In the genomic region with DNA sequence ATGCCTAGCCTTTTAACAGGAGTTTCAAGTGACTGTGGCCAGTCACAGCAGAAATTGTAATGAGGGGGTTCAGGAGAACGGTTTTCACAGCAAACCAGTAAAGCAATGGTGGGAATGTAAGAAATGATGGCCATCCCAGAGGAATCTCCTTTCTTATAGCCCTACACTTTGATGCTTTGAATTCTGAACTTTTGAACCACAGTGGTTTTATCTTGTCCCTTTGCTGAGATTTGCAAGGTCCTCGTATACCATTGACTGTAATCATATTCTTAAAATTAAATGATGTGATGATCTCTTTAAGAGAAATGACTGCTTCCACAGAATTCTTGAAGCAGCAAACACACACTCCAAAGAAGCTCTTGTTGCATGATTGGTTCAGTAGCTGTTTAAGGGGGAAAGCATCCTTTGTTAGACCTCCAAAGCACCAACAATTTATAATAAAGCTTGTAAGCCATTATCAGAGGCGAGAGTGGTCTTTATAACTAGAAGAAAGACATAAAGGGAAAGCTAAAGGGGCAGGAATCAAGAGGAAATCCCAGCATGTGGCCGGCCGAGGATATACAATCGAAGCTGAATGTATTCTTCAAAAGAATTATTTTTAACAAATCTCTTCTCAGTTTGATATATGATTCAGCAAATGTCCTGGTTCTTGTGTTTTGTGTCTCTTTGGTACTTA, we compare ENCODE assay signal across 19 mouse cellular contexts. TPM values are rescaled to one million over a fixed set of nuclear protein-coding genes. Genes with fewer than 3 reads are reported as not detected.
A peak's percentile ranks its signal among the peaks of the same experiment; 100 is the strongest.
DNase-seq lines count a peak whose midpoint lies in the region; ATAC-seq and TF ChIP-seq lines count a peak whose summit lies in the region.
"Had no signal": no experiment of that assay in that cellular context is flagged by ENCODE, and none has a peak within 500 bp of the region (broad histone marks: within the 10 kb centered on the region; RNA-seq: fewer than 3 reads in every experiment).

No protein-coding gene starts in this region.

- H3K27ac ChIP-seq in forebrain, embryonic 10.5 days, result peak overlapping the region; percentile 36
- no peak overlapping the region for H3K27ac ChIP-seq in forebrain, embryonic 12.5 days
- no peak overlapping the region for H3K27ac ChIP-seq in midbrain, embryonic 14.5 days (replicated peaks; ENCODE audit: low read depth, low read length)
- H3K27ac ChIP-seq in midbrain, embryonic 13.5 days, result no peak overlapping the region
- peak overlapping the region; percentile 93 for H3K27ac ChIP-seq in embryonic fibroblast, embryonic 13.5 days (ENCODE audit: insufficient read depth, low read length)
- no peak overlapping the region for H3K27ac ChIP-seq in forebrain, postnatal 0 days (ENCODE audit: low read depth, low read length)
- H3K27ac ChIP-seq: embryonic facial prominence, embryonic 12.5 days; heart, adult 2 months; heart, embryonic 15.5 days; hindbrain, embryonic 14.5 days; intestine, embryonic 15.5 days had no signal

- no peak overlapping the region for H3K4me2 ChIP-seq in forebrain, embryonic 12.5 days
- H3K4me2 ChIP-seq in midbrain, embryonic 14.5 days (ENCODE audit: low read length), result no peak overlapping the region
- H3K4me2 ChIP-seq in midbrain, embryonic 13.5 days (replicated peaks), result no peak overlapping the region
- no peak overlapping the region for H3K4me2 ChIP-seq in forebrain, postnatal 0 days (ENCODE audit: low read depth)
- H3K4me2 ChIP-seq: embryonic facial prominence, embryonic 12.5 days; heart, embryonic 11.5 days; heart, embryonic 15.5 days; hindbrain, embryonic 14.5 days; intestine, embryonic 15.5 days had no signal

- 35% methylated on average over 6 of the region's 6 CpGs for WGBS in forebrain, embryonic 10.5 days
- WGBS in forebrain, embryonic 12.5 days, result 11% methylated on average over 6 of the region's 6 CpGs
- WGBS in midbrain, embryonic 14.5 days, result 27% methylated on average over 6 of the region's 6 CpGs
- WGBS in midbrain, embryonic 13.5 days, result 20% methylated on average over 6 of the region's 6 CpGs
- 14% methylated on average over 6 of the region's 6 CpGs for WGBS in forebrain, postnatal 0 days

- peaks cover 6% of the 10 kb centered on the region; the same call in 1 of the 2 replicates for H3K27me3 ChIP-seq in forebrain, embryonic 10.5 days (ENCODE audit: poor library complexity, severe bottlenecking)
- 0 out of 2 replicates have a peak, but pooled peaks cover 3% of the 10 kb centered on the region for H3K27me3 ChIP-seq in forebrain, embryonic 12.5 days
- no peaks in the 10 kb centered on the region for H3K27me3 ChIP-seq in midbrain, embryonic 14.5 days (ENCODE audit: control insufficient read depth, insufficient read depth, low read length)
- H3K27me3 ChIP-seq in midbrain, embryonic 13.5 days, result no peaks in the 10 kb centered on the region
- no peaks in the 10 kb centered on the region for H3K27me3 ChIP-seq in forebrain, postnatal 0 days (ENCODE audit: insufficient read depth, low read length)
- H3K27me3 ChIP-seq: embryonic facial prominence, embryonic 12.5 days; heart, embryonic 15.5 days; intestine, embryonic 15.5 days had no signal

- ATAC-seq in forebrain, embryonic 12.5 days (ENCODE audit: low FRiP score), result no peak
- no peak for ATAC-seq in midbrain, embryonic 14.5 days (ENCODE audit: low FRiP score, low TSS enrichment)
- ATAC-seq in midbrain, embryonic 13.5 days, result no peak
- no peak for ATAC-seq in forebrain, postnatal 0 days
- ATAC-seq: intestine, embryonic 15.5 days had no signal

- DNase-seq in forebrain, embryonic 10.5 days (ENCODE audit: extremely low spot score, low spot score), result no peak
- DNase-seq in midbrain, embryonic 14.5 days, result peak; percentile 39
- peak; percentile 22 for DNase-seq in forebrain, postnatal 0 days
- no peak for DNase-seq in yolk sac, embryonic 10.5 days (ENCODE audit: low spot score)
- DNase-seq: adrenal gland, postnatal 10 days; cerebellum, adult 2 months; embryo, embryonic 11 days; gastrocnemius, postnatal 14 days; heart, adult 2 months had no signal

- H3K36me3 ChIP-seq in forebrain, embryonic 10.5 days (replicated peaks), result no peaks in the 10 kb centered on the region
- H3K36me3 ChIP-seq in forebrain, embryonic 12.5 days (replicated peaks), result no peaks in the 10 kb centered on the region
- no peaks in the 10 kb centered on the region for H3K36me3 ChIP-seq in midbrain, embryonic 14.5 days (ENCODE audit: control insufficient read depth, insufficient read depth, low read length)
- no peaks in the 10 kb centered on the region for H3K36me3 ChIP-seq in midbrain, embryonic 13.5 days
- H3K36me3 ChIP-seq in forebrain, postnatal 0 days (ENCODE audit: insufficient read depth), result no peaks in the 10 kb centered on the region
- H3K36me3 ChIP-seq: embryonic facial prominence, embryonic 12.5 days; heart, embryonic 15.5 days; intestine, embryonic 15.5 days had no signal

- peaks cover 34% of the 10 kb centered on the region for H3K4me1 ChIP-seq in forebrain, embryonic 10.5 days
- peaks cover 8% of the 10 kb centered on the region; the same call in 1 of the 2 replicates for H3K4me1 ChIP-seq in forebrain, embryonic 12.5 days
- H3K4me1 ChIP-seq in midbrain, embryonic 14.5 days (ENCODE audit: control insufficient read depth, insufficient read depth, low read length), result 0 out of 2 replicates have a peak, but pooled peaks cover 5% of the 10 kb centered on the region
- H3K4me1 ChIP-seq in midbrain, embryonic 13.5 days (replicated peaks), result peaks cover 10% of the 10 kb centered on the region
- H3K4me1 ChIP-seq in embryonic fibroblast, embryonic 13.5 days (ENCODE audit: control insufficient read depth, insufficient read depth, low read length), result no peaks in the 10 kb centered on the region; the same call in 1 of the 2 replicates
- 0 out of 2 replicates have a peak, but pooled peaks cover 4% of the 10 kb centered on the region for H3K4me1 ChIP-seq in forebrain, postnatal 0 days (ENCODE audit: insufficient read depth)
- H3K4me1 ChIP-seq: embryonic facial prominence, embryonic 12.5 days; heart, embryonic 15.5 days; intestine, embryonic 15.5 days had no signal

- H3K4me3 ChIP-seq in forebrain, embryonic 10.5 days, result no peak overlapping the region; the same call in 1 of the 2 replicates
- no peak overlapping the region for H3K4me3 ChIP-seq in forebrain, embryonic 12.5 days (replicated peaks)
- H3K4me3 ChIP-seq in midbrain, embryonic 14.5 days (replicated peaks; ENCODE audit: low read depth, low read length), result no peak overlapping the region
- no peak overlapping the region for H3K4me3 ChIP-seq in midbrain, embryonic 13.5 days (replicated peaks)
- H3K4me3 ChIP-seq in embryonic fibroblast, embryonic 13.5 days (ENCODE audit: insufficient read depth, low read length), result no peak overlapping the region
- H3K4me3 ChIP-seq in forebrain, postnatal 0 days (ENCODE audit: low read depth, low read length), result no peak overlapping the region
- H3K4me3 ChIP-seq: embryonic facial prominence, embryonic 12.5 days; heart, adult 2 months; heart, embryonic 15.5 days; intestine, embryonic 15.5 days had no signal

- H3K9me3 ChIP-seq in forebrain, embryonic 10.5 days, result no peaks in the 10 kb centered on the region
- no peaks in the 10 kb centered on the region for H3K9me3 ChIP-seq in forebrain, embryonic 12.5 days
- no peaks in the 10 kb centered on the region for H3K9me3 ChIP-seq in midbrain, embryonic 14.5 days (ENCODE audit: control insufficient read depth, low read length)
- no peaks in the 10 kb centered on the region for H3K9me3 ChIP-seq in midbrain, embryonic 13.5 days
- H3K9me3 ChIP-seq in forebrain, postnatal 0 days (ENCODE audit: low read length), result no peaks in the 10 kb centered on the region
- H3K9me3 ChIP-seq: embryonic facial prominence, embryonic 12.5 days; heart, embryonic 15.5 days; intestine, embryonic 15.5 days had no signal

- no peak for TF ChIP-seq CTCF in embryonic fibroblast, embryonic 13.5 days (IDR thresholded peaks at IDR 0.05; ENCODE audit: borderline replicate concordance, insufficient read depth, low read length)
- no peak for TF ChIP-seq CTCF in forebrain, postnatal 0 days (IDR thresholded peaks at IDR 0.05; ENCODE audit: low read depth)

- H3K9ac ChIP-seq in forebrain, embryonic 12.5 days, result no peak overlapping the region
- no peak overlapping the region for H3K9ac ChIP-seq in midbrain, embryonic 14.5 days (replicated peaks; ENCODE audit: low read length)
- H3K9ac ChIP-seq in midbrain, embryonic 13.5 days (replicated peaks), result no peak overlapping the region
- no peak overlapping the region; the same call in 1 of the 2 replicates for H3K9ac ChIP-seq in forebrain, postnatal 0 days
- H3K9ac ChIP-seq: embryonic facial prominence, embryonic 12.5 days; heart, embryonic 15.5 days; hindbrain, embryonic 14.5 days; intestine, embryonic 15.5 days had no signal

- TF ChIP-seq POLR2A in embryonic fibroblast, embryonic 13.5 days (IDR thresholded peaks at IDR 0.05; ENCODE audit: low read depth, low read length), result no peak

RNA-seq across cellular contexts. Expression of gene Robo2, which starts 56.3 kb away (rescaled TPM):
- 14.2 and 14.4 TPM in 2 replicates for polyA plus RNA-seq in forebrain, embryonic 10.5 days (2016; fragmentation: Nextera tagmentation; extraction: Ambion mirVana)
- polyA plus RNA-seq in forebrain, embryonic 12.5 days (2016; fragmentation: Nextera tagmentation; extraction: Ambion mirVana), result 60.4 and 65.3 TPM in 2 replicates
- polyA plus RNA-seq in midbrain, embryonic 14.5 days (2014; fragmentation: Nextera tagmentation; extraction: Ambion mirVana), result 85.1 and 123 TPM in 2 replicates
- 79.8 and 83.5 TPM in 2 replicates for polyA plus RNA-seq in midbrain, embryonic 13.5 days (2015; fragmentation: Nextera tagmentation; extraction: Ambion mirVana)
- polyA plus RNA-seq in embryonic fibroblast, embryonic 13.5 days (2011; ENCODE audit: insufficient read length, low read depth, missing spikeins), result 11.6 and 24.1 TPM in 2 replicates
- total RNA-seq in forebrain, postnatal 0 days (2014; rRNA removed), result 114 and 130 TPM in 2 replicates
- polyA plus RNA-seq in forebrain, postnatal 0 days (2015; fragmentation: Nextera tagmentation; extraction: Ambion mirVana), result 39.2 and 45.5 TPM in 2 replicates
- total RNA-seq: hematopoietic stem cell, adult 5-6 weeks; MEL had no signal

Comparison
In these comparisons a context has a peak if more than half of its experiments do, and no peak if none do; other contexts are left out.
1. DNase-seq: peak in midbrain, embryonic 14.5 days (single experiment) and forebrain, postnatal 0 days (single experiment); none in forebrain, embryonic 10.5 days (single experiment) and yolk sac, embryonic 10.5 days (single experiment).
2. H3K27ac ChIP-seq: peak in forebrain, embryonic 10.5 days (single experiment) and embryonic fibroblast, embryonic 13.5 days (single experiment); none in forebrain, embryonic 12.5 days (single experiment), midbrain, embryonic 14.5 days (single experiment), midbrain, embryonic 13.5 days (single experiment) and forebrain, postnatal 0 days (single experiment).